Mouse (Mus musculus) embryo, embryonic 11 days (tissue): ENCODE results near the gene Stk10.
"Not testable (repeated sequence)": the region's sequence is repeated elsewhere in the genome, so short reads cannot be mapped to it uniquely, and the experiment has no call there.

ENCODE experiments used
- DNase-seq: peaks from one replicate; pipeline ENCODE4 v3.0.0-alpha.2; 2015

Stk10 gene

DNA sequence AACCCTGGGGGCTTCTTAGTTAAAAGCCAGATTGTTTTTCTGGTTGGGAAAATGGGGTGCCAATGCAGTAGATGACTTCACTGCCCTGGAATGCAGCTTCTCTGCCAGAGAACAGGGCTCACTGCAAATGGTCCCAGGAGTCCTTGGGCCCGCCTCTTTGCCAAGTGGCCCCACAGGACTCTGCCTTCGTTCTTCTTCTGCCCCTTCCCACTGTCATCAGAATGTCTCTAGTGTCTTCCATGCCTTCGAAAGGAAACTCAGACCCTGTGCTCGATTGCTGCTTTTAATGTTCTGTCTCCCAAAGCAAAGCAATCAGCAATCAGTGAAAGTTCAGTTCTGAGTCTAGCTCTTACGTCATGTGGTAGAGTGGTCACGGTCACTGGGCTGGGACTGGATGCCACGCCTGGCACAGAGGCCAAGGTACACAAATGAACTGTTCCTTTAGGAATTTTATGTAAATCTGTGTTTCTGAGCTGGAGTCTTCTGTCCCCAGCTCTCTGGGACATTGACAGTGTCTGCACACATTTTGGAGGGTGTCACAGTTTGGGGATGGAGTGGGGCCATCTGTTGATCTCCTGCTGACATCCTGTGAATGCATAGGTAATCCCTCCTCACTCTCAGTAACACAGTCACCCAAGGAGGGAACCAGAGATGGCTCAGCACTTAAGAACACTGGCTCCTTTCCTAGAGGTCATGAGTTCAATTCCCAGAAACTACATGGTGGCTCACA, 72.2 kb downstream of the Stk10 start:
- no peak for DNase-seq

DNA sequence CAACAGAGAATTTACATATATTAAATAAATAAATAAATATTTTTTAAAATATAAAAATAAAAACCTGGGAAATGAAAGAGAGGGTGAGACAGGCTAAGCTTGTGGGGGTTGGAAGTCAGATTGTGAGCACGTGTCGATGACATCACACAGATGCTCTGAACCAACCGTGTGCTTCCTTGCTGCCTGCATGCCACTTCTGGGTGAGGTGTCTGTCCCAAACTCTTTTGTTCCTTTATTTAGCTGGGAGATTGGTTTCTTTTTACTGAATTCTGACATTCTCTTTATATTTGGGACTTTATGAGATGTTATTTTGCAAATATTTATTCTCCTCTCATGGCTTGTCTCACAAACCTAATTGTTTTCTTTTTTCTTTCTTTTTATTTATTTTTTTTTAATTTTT, 72.8 kb downstream of the Stk10 start:
- DNase-seq = no peak

DNA sequence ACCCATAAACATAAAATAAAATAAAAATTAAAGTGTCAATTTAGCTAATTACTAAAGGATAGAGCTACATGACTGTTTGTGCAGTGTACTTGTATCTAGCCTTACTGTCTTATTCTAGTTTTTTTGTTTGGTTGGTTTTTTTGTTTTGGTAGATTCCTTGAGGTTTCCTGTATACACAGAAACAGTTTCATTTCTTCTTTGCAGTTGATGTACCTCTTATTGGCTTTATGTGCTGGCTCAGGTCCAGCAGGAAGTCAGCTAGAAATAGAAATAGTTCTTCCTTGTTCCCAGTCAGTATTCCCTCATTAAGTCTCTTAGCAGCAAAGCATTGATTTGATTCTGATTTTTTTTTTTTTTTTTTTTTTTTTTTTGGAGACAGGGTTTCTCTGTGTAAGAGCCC, 74.2 kb downstream of the Stk10 start:
- DNase-seq = no peak

DNA sequence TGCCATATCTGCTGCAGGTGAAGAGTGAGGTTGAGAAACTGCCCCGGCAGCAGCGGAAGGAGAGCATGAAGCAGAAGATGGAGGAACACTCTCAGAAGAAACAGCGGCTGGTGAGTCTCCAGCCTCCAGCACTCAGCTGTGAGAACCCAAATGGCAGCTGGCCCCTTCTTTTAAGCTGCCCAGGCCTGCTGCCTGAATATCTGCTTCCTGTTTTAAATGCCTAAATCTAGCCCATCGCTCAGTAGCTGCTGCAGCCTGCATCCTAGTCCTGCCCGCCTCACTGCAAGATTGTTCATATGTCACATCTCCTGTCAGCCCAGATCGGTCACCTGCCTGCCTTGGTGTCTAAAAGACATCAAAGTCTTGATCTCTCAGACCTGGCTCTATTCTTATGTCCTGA, 77.5 kb downstream of the Stk10 start:
- no peak for DNase-seq

DNA sequence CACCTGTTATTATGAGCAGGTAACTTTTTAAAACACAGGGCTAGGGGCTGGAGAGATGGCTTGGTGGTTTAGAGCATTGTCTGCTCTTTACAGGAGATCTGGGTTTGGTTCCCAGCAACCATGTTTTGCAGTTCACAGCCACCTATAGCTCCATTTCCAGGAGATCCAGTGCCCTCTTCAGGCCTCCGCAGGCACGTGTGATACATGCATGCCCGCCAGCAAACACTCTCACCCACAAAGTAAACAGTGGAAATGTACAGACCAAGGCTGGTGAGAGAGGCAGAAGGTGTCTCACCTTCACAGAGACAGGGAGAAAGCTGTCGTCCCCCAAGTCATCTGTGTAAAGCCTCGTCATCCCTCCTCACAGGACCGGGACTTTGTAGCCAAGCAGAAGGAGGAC, 79.2 kb downstream of the Stk10 start:
- DNase-seq = no peak

DNA sequence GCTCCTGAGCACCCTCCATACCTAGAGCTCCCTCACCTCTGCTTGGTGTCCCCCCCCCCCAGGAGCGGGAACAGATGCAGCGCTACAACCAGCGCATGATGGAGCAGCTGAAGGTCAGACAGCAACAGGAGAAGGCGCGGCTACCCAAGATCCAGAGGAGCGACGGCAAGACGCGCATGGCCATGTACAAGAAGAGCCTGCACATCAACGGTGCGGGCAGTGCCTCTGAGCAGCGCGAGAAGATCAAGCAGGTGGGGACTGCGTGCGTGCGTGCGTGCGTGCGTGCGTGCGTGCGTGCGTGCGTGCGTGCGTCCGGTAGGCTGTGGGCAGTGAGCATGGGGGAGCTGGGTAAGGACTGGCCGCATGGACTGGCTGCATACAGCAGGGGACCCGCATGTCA, 81.4 kb downstream of the Stk10 start:
- no peak for DNase-seq

DNA sequence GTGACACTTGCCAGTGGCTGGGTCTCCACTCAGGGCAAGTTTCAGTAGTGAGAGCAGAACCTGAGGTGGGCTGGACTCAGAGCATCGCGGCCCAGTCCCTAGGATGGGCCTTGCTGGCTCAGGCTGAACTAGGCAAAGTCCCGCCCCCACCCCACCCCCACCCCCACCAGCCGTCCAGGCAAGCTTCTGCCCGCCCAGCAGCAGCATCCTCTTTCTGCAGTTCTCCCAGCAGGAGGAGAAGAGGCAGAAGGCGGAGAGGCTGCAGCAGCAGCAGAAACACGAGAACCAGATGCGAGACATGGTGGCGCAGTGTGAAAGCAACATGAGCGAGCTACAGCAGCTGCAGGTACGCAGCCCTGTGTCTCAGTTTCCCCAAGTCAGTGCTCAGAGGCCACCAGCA, 82.5 kb downstream of the Stk10 start:
- DNase-seq = peak; percentile 52

DNA sequence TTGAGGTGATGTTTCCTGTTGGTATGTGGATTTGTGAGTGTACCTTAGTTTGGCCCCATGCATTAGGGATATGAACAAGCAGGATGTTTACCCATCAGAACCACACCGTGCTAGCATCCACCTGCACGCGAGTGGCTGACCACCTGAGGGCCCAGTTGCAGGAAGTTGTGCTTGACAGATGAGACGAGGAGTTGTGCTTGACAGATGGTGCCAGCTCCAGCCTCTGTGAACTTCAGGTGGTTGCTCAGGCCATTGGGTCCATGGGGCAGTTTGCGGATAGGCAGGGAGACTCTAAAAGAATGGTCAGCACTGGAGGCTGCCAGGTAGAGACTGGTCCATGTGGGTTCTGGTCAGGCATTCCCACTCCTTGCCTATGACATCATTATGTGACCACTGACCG, 83.0 kb downstream of the Stk10 start:
- DNase-seq = no peak

DNA sequence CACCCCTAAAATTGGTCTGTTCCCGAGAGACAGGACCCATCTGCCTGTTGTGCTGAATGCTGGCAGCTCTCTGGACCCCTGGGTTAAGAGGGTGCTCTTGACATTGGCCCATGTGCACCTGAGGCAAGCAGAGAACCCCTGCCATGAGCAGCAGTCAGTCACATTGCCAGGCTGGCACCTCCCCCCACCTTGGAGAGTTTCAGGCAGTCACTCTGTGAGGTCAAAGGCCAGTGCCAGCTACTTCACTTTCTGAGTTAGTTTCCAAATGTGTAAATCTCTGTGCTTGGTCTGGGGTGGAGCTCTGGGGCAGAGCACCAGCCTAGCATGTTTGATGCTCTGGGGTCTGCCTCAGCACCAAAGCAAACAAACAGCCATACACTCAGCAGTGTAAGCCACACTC, 84.9 kb downstream of the Stk10 start:
- no peak for DNase-seq

DNA sequence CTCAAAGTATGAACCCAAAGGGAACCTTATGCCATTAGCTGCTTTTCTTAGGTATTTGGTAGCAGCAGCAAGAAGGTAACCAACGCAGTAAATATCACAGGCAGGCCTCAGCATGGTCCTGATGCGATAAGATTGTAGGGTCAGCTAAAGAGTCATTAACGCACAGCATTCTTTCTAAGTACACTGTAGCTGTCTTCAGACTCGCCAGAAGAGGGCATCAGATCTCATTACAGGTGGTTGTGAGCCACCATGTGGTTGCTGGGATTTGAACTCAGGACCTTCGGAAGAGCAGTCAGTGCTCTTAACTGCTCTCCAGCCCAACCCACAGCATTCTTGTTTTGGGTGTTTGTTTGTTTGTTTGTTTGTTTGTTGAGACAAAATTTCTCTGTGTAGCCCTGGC, 85.5 kb downstream of the Stk10 start:
- not testable (repeated sequence) for DNase-seq

DNA sequence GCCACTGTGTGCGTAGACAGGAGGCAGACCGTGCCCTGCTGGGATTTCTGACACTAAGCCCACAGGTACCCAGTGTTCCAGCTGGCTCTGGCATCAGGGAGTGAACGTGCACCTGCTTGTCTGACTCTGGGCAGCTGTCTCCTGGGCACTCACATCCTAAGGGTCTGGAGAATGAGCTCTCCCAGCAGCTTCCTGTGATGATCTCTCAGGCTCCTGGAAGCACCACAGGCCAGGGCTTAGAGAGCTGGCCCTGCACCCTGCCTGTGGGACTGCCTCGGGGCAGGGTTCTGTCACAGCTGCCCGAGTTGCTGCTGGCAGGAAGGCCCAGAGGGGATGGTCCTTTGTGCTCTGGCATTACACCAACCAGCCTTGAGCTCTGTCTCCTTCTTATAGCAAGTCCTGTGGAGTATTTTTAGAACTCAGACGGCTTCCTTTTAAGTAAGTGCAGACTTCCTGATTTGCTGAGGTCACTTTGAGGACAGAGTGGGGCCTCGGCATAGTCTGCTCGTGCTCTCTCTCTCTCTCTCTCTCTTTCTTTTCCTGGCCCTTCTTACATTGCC, 86.2 kb downstream of the Stk10 start:
- peak; percentile 50 for DNase-seq

DNA sequence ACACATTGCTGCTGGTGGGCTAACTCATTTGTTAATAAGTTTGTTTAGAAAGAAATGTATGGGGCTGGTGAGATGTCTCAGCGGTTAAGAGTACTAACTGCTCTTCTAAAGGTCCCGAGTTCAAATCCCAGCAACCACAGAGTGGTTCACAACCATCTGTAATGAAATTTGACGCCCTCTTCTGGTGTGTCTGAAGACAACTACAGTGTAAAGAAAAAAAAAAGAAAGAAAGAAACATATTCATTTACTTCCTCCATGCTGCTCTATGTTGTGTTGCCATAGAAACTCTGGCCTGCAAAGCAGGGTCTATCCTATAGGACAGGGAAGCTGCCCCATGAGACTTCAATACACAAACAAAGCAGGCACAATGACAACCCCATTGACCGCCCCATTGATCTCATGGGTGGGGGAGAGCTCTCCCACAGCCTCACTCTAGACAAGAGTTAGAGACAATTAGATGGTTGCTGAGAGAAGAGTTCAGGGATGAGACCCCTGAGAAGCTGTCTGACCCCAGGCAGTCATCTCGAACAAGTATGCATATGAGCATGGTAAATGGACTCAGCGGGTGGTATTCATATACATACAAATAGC, 86.9 kb downstream of the Stk10 start:
- DNase-seq = no peak

DNA sequence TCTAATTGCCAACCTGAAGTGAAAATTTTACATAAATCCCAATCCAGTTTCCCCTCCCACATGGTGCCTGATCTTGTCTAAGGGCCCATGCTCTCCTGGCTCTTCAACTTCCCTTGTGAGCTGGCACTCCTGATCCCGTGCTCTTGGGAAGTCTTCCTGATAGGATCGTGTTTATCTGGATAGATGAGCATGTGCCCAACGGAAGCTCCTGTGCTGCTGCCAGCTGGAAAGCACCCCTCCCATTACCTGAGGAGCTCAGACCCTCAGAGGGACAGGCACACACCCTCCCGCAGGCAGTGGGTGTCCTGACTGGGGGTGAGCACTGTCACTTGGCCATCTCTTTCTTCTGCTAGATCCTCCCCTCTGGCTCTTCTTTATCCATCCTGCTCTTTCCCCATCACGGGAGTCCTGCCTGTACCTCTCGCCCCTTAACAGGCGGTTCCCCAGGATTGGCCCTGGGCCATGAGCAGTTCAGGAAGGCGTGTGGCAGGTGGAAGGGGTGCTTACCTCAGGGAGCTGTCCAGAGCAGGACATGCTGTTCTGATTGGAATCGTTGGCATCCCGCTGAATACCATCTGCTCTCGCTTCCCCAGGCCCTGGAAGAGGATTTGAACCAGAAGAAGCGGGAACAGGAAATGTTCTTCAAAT, 88.8 kb downstream of the Stk10 start:
- no peak for DNase-seq

DNA sequence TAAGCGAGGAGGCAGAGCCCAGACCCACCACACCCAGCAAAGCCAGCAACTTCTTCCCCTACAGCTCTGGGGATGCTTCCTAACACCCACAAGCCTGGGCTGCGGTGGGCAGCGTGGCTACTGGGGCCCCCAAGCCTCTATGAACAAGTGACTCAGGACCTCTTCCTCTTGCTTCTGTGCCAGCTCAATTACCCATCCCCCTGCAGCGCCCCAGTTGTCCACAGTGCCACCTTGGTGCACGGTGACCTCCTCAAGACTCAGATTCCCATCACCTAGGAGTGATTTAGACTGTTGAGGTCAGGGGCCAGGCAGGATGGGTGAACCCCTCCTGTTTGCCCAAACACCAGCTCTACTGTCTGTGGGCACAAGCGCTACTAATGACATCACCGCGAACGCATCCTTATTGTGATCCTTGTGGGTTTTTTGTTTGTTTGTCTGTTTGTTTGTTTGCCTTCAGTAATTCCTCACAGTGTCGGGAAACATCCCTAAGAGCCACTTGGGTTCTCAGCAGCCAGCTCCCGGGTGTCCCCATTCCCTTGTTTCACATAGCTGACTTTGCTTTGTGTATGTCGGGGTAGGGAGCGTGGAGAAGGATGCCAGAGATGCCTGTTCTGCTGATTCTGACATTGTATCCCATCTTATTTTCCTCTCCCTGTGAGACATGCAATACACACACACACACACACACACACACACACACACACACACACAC, 89.5 kb downstream of the Stk10 start:
- DNase-seq = no peak

DNA sequence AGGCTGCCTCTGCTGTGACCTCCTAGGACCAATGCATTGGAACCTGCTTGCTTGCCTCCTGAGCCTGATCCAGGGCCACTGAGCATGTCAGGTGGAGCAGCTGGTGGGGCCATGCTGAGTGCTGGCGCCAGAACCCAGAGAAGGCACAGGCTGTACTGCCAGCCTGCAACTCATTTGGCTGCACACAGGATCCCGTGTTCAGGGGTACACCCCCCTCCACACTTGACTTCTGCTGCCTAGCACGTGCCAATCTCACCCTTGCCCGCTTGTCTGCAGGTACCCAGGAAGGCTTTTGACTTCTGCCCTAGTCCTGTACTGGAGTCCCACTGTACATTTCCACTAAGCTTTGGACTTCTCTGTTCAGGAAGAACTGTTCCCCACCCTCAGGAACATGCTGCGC, 90.1 kb downstream of the Stk10 start:
- no peak for DNase-seq

DNA sequence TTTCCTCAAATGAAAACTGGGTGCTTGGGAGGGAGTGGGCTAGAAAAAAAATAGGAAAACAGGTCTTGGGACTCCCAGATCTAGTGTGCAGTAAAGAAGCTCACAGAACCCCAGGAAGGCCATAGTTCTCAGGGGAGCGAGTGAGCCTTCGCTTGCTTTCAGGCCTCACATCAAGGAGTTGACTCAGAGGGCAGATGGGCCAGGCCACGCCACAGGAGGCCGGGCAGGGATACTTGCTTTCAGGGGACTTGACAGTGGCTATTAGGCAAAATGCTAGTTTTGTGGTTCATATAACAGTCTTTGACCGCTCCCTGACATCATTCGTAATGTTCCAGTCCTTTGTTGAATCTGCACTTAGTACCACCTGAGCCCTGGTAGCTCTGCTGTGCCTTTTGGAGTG, 90.8 kb downstream of the Stk10 start:
- no peak for DNase-seq

DNA sequence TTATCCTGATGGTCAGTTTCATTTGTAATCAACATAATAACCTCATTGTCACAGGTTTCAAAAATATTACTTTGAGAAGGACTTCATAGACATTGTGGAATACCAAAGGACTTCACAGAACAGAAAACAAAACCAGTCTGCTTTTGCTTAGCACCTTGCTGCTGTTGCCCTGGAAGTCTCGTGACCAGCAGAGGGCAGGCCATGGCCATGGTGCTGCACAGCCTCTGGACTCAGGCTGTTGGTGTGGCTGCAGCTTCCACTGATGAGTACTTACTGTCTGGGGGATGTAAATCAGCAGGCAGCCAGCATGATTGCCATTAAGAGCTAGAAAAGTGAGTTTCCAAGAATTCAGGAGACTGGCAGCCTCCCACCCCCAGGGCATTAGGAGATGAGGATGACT, 92.6 kb downstream of the Stk10 start:
- peak; percentile 47 for DNase-seq

DNA sequence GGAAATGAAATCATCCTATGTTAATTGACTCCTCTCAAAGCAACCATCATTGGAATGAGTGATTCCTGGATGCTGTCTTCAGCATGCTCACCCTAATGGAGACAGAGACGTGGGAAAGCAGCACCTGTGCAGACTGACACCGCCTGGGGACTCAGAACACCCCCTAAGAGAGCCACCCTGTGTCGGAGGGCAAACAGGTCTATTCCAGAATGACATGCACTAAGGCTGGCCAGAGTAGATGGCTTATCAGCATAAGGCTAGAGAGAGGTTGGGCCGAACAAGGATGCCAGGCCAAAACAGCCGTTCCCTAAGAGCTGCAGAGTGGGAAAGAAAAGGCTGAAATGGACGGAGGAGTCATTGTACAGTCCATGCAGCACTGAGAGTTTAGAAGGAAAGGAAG, 93.0 kb downstream of the Stk10 start:
- DNase-seq = no peak

DNA sequence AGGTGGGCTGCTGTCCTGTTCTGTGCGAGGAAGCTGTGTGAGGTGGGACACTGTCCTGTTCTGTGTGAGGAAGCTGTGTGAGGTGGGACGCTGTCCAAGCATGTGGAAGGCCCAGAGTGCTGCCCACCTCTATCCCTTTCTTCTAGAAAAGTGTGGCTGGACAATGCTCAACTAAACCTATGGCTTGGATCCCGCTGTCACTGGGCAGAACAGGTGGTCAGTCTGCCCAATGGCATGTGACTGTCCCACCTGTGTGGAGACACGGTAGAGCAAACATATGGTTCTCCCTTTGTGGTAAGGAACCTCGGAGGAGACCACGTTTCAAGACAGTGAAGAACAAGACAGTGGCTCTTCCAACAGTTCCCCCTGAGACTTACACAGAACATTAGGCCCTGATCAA, 94.8 kb downstream of the Stk10 start:
- DNase-seq = no peak

DNA sequence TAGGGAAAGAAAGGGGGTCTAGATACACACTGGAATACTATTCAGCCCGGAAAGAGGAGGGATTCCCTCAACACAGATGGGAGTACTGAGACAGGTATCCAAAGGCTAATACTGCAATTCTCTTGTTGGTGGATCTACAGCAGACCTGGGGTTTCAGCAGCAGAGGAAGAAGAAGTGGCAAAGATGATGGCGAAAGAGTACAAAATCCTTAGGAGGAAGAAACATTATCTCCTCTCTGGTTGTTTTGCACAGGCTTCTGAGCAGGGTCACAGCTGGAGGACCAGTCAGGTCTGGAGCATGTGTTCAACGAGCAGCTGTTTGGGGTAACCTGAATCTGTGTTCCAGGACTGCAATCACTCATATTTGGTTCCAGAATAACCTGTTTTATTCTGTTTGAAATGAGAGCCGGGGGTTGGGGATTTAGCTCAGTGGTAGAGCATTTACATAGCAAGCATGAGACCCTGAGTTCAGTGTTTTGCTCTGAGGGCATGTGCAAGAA, 96.7 kb downstream of the Stk10 start:
- no peak for DNase-seq

DNA sequence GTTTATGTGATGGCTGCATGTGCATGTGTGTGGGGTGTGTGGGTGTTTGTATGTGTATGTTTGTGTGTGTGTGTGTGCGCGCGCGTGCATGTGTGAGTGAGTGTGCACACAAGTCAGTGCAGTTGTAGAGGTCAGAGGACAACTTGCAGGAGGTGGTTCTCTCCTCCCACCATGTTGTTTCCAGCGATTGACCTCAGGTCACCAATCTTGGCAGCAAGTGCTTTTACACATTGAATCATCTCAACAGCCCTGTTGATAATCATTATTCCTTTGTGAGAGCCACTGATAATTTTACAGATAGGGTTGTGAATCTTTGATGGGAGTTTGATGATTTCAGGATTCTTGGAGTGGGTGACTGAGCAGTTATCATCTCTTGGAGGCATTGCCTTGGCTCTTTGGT, 99.6 kb downstream of the Stk10 start:
- no peak for DNase-seq

DNA sequence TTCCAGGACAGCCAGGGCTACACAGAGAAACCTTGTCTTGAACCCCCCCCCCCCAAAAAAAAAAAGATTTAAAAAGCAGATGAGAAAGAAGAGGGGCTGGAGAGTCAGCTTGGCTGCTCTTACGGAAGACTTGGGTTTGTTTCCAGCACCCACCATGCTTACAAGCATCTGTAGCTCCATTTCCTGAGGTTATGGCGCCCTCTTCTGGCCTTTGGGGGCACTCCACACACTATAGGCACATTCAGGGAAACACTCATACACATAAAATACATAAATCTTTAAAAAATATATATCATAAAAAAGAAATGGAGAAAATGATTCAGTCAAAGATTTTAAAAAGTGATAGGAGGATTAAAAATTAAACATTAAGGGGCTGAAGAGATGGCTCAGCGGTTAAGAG, 100.4 kb downstream of the Stk10 start:
- DNase-seq = no peak

DNA sequence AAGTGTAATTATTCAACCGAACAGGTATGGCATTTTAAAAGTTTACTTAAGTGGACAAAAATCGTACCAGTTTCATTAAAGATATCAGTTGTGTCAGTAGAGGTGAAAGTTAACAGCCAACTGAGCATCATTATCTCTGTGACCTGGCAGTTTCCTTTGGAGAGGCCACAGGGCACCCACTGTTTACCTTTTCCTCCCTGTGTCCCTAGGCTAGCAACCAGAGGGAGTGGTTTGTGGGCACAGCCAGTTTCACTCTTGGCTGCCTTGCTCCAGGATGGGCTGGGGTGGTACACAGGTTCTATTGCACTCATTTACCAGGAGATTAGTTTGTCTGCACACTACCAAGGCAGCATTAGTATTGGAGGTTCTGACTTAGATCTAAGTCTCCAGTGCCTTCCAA, 101.0 kb downstream of the Stk10 start:
- no peak for DNase-seq
